Mouse (Mus musculus) CH12.LX (cell line): ENCODE data around the gene Drap1.

Source experiments
- CTCF ChIP-seq, 2 experiments: IDR thresholded peaks in 1 of 2; conservative IDR thresholded peaks in 1 of 2; 2 replicates each; pipeline ENCODE4 v1.5.1; 2011 to 2012; ENCODE audit warnings: low read depth in 2 of 2, low read length in 2 of 2, improper control_type of control experiment in 1 of 2, inconsistent platforms in 1 of 2, mild to moderate bottlenecking in 1 of 2, moderate library complexity in 1 of 2
- MXI1 ChIP-seq: IDR thresholded peaks from 2 replicates; pipeline ENCODE4 v1.6.1; 2011; ENCODE audit warnings: mild to moderate bottlenecking, low read depth, low read length, improper control_type of control experiment
- PAX5 ChIP-seq: IDR thresholded peaks from 2 replicates; pipeline ENCODE4 v1.6.1; 2012; ENCODE audit warnings: low read length, inconsistent platforms, mixed read lengths
- POLR2AphosphoS2 ChIP-seq: IDR thresholded peaks from 2 replicates; pipeline ENCODE4 v1.6.1; 2011; ENCODE audit warnings: low read depth, low read length, improper control_type of control experiment
- RAD21 ChIP-seq: IDR thresholded peaks from 2 replicates; pipeline ENCODE4 v1.6.1; 2011; ENCODE audit warnings: low read depth, mild to moderate bottlenecking, low read length, improper control_type of control experiment, moderate library complexity
- SMC3 ChIP-seq: IDR thresholded peaks from 2 replicates; pipeline ENCODE4 v1.6.1; 2011; ENCODE audit warnings: low read depth, low read length, improper control_type of control experiment
- ZC3H11A ChIP-seq: IDR thresholded peaks from 2 replicates; pipeline ENCODE4 v1.6.1; 2012; ENCODE audit warnings: low read depth, mild to moderate bottlenecking, inconsistent platforms, low read length, improper control_type of control experiment
- ZKSCAN1 ChIP-seq: IDR thresholded peaks from 2 replicates; pipeline ENCODE4 v1.6.1; 2012; ENCODE audit warnings: low read depth, inconsistent platforms, low read length, improper control_type of control experiment, borderline replicate concordance

DNA sequence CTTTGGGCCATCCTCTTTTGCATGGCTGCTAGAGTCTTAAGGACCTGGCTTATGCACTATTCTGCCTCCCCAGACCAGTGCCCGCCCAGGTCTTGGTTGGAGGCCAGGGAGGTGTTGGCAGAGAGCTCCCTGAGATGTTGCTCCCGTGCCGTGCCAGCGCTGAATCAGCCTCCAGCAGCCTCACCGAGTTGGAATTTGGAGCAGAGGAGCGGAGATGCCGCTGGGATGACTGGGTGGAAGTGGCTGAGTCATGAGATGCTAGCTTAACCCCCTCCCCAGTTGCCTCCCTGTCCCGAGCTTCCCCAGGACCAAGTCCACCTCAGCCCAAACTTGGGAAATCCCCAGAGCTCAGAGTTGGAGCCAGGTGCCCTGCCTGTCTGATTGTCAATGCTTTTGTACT lies 5.0 kb upstream of the Drap1 start:
- TF ChIP-seq ZC3H11A = no peak
- no peak for TF ChIP-seq RAD21
- TF ChIP-seq POLR2AphosphoS2 = no peak
- TF ChIP-seq ZKSCAN1 = no peak
- TF ChIP-seq PAX5 = no peak
- TF ChIP-seq MXI1 = no peak
- TF ChIP-seq SMC3 = no peak
- TF ChIP-seq CTCF (conservative IDR thresholded peaks at IDR 0.05 in 1 of 2, IDR thresholded peaks at IDR 0.05 in 1 of 2; ENCODE audit: low read depth in 2 of 2, low read length in 2 of 2) = no peak
